Mouse (Mus musculus) olfactory bulb, adult 2 months (tissue): ENCODE results near the gene Kcnt1. TPM values are rescaled to one million over a fixed set of nuclear protein-coding genes. Genes with fewer than 3 reads are reported as not detected.
"Not testable (repeated sequence)": the region's sequence is repeated elsewhere in the genome, so short reads cannot be mapped to it uniquely, and the experiment has no call there.

Experiments
- H3K27ac ChIP-seq: fragments of 200-500 bp; 2 replicates; pipeline ENCODE4 v1.5.1; 2012; ENCODE audit warnings: low read depth, low read length; ENCODE audit not compliant: insufficient read depth
- H3K4me1 ChIP-seq: fragments of 200-500 bp; 2 replicates; pipeline ENCODE4 v1.6.1; 2012; ENCODE audit warnings: low read length; ENCODE audit not compliant: control insufficient read depth, insufficient read depth
- H3K4me3 ChIP-seq: fragments of 200-500 bp; 2 replicates; pipeline ENCODE4 v1.5.1; 2012; ENCODE audit warnings: mild to moderate bottlenecking, low read depth, low read length, moderate library complexity; ENCODE audit not compliant: insufficient read depth
- CTCF ChIP-seq: fragments of 200-500 bp; IDR thresholded peaks from 2 replicates; pipeline ENCODE4 v1.5.1; 2012; ENCODE audit warnings: low read depth, mild to moderate bottlenecking, low read length, moderate library complexity; ENCODE audit not compliant: insufficient read depth
- POLR2A ChIP-seq: fragments of 200-500 bp; IDR thresholded peaks from 2 replicates; pipeline ENCODE4 v1.6.1; 2012; ENCODE audit warnings: mild to moderate bottlenecking, low read depth, low read length, moderate library complexity; ENCODE audit not compliant: insufficient read depth
- WGBS: fragments of 180-500 bp; shearing (Covaris S2); methylation state at CpG from one replicate; pipeline ENCODE4 v1.1.7; 2018; 5-methylcytosine and 5-hydroxymethylcytosine counted together
- polyA plus RNA-seq: library from polyadenylated mRNA; stranded (reverse); fragments of >200 nt; gene quantifications from 2 replicates; pipeline ENCODE4 v1.2.4, GENCODE M21; 2012; ENCODE audit warnings: low replicate concordance; ENCODE audit not compliant: missing spikeins, insufficient read depth, insufficient read length

The Kcnt1 gene
- 206 and 256 TPM in 2 replicates for polyA plus RNA-seq

DNA sequence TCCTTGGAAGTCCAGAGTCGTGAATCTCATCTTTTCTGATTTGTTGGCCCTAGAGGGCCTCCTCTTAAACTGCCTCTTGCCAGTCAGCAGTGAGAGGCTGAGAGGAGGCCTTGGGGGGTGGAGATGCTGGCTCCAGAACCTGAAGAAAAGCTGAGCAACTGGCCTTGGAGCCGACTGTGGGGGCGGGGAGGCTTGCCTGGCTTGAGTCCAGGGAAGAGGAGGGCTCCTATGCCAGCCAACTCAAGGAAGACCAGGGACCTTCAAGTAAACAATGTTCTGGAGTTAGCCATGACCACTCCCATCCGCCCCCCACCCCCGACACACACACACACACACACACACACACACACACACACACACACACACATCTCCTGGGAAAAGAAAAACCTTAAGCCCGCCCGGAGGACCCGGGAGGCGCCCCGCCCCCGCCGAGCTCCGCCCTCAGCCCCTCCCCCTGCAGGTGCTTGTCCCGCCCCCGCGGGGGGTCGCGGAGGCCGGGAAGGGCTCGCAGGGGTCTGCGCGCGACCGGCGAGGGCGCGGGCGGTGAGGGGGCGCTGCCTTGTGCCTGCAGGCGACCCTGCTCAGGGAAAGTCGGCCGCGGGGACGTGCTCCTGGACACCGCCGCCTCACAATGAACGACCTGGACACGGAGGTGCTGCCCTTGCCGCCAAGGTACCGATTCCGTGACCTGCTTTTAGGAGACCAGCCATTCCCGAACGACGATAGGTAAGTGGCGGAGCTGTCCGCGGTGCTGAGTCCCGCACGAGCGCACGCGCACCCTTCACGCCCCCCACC is at the start of gene Kcnt1:
TSS of gene Kcnt1 (plus strand) at position 398 of the 795 bp plus-strand sequence.
- TF ChIP-seq CTCF = no peak

DNA sequence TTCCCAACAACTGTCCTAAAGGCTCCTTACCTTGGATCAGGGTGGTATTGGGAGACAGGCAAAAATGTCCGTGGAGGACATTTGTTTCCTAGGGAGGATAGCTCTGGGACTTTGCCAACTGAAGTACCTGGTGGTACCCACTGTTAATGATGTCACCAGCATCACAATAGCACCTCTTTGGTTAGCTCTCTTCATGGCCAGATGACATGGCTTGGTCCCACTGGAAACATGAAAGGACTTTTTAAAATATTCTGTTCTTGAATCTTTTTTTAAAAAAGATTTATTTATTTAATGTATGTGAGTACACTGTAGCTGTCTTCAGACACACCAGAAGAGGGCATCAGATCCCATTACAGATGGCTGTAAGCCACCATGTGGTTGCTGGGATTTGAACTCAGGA is 47.8 kb upstream of the Kcnt1 start, which contains the start of gene Glt6d1:
TSS of gene Glt6d1 (minus strand) at position 101 of the 400 bp plus-strand sequence.
- H3K4me1 ChIP-seq, H3K27ac ChIP-seq, H3K4me3 ChIP-seq: not testable (repeated sequence)
- WGBS = 76% methylated on average over 1 of the region's 1 CpGs

More for the DNA sequence above, at the start of gene Kcnt1:
- Histone ChIP-seq H3K27ac (peak within 1 kb of the TSS; percentile 49), H3K4me3 (peak within 1 kb of the TSS; percentile 74), H3K4me1 (peaks cover 48% of the 10 kb centered on the region)
- WGBS = 1% methylated on average over 44 of the region's 53 CpGs

DNA sequence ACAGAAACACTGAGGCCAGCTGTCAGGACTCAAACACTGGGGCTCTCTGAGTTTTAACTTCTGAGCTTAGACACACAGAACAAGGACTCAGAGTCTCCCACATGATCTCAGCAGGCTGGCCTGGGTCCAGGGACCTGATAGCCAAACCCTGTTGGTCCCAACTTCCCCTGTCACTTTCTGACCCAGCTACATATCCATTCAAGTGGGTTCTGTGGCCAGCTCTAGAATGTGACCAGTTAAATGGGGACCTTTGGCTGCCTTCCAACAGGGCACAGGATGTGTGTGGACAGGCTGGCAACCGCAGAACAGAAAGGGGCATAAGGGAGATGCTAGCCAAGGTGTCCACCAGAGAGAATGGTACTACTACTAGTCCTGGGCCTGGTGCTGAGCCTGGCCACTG is 40.7 kb upstream of the Kcnt1 start, which contains the start of gene Lcn9:
TSS of gene Lcn9 (plus strand) at position 348 of the 400 bp plus-strand sequence.
- Histone ChIP-seq H3K4me3 (no peak within 1 kb of the TSS), H3K4me1 (no peaks in the 10 kb centered on the region), H3K27ac (no peak within 1 kb of the TSS)
- TF ChIP-seq CTCF (no peak), POLR2A (no peak)
- WGBS = 38% methylated on average over 1 of the region's 1 CpGs

DNA sequence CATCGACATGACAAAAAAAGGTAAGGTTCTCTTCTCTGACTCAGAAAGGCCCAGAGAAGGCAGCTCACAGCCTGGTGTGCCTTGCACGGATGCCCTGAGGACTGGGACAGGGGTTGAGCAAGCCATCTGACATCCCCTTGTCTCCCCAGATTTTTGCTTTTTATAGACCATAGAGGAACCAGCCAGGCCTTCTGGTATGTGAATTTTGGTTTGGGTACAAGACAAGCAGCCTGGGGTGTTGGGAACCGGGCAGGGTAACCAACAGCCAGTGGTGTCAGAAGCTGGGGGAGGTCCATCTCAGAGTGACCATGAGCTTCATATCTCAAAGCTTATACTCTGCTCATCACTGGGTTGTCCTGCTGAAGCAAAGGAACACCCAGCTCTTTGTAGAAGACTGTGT is 38.8 kb upstream of the Kcnt1 start:
- no peak for TF ChIP-seq CTCF
- no peak for TF ChIP-seq POLR2A
- Histone ChIP-seq H3K27ac (no peak overlapping the region), H3K4me1 (no peaks in the 10 kb centered on the region), H3K4me3 (no peak overlapping the region)
- 92% methylated on average over 3 of the region's 3 CpGs for WGBS

DNA sequence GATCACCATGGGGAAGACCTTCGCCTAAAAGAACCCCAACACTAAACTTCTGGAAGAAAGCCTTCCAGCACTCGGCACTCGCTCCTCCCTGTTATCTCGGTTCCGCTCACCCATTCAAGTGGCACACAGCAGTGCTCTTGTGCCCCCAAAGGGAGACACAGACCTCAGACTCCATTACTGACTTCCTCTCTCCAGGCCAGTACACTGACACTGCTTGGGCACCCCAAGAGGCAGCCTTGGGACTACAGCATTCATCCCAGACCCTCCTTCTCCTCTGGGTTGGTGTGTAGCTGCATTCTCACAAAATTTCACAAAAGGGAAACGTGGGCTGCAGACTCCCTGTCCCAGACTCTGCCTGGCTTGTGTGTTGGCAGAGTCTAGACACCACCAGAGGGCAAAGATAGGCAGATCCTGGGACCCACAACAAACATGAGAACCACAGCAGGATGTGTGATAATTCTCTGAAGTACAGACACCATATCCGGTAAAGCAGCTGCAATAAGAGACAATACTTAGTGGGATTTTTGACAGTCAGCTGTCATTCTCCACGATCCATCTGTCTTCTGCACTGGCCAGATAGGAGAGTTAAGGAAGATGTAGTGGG is 35.1 kb upstream of the Kcnt1 start:
- Histone ChIP-seq H3K4me1 (no peaks in the 10 kb centered on the region), H3K4me3 (no peak overlapping the region), H3K27ac (no peak overlapping the region)
- no peak for TF ChIP-seq POLR2A
- no peak for TF ChIP-seq CTCF
- 71% methylated on average over 8 of the region's 8 CpGs for WGBS

DNA sequence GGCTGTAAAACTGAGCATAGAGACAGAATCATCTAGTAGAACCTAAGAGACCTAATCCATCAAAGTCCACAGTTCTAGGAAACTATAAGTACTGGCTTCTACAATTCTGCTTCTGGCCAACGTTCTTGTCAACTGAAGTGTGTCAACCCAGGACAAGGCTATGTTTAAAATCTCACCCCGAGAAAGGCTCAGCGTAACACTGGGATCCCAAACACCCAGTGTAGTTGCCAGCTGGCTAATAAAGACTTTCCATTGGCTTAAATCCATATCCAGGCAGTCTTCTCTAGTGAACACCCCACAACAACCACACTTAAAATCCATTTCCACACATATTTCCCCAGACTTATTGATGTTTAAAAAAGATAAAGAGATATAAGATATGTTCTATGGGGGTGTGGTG is 32.7 kb upstream of the Kcnt1 start:
- TF ChIP-seq POLR2A = no peak
- TF ChIP-seq CTCF = no peak
- 44% methylated on average over 3 of the region's 3 CpGs for WGBS
- H3K27ac ChIP-seq = no peak overlapping the region
- H3K4me3 ChIP-seq = no peak overlapping the region
- H3K4me1 ChIP-seq = no peaks in the 10 kb centered on the region

DNA sequence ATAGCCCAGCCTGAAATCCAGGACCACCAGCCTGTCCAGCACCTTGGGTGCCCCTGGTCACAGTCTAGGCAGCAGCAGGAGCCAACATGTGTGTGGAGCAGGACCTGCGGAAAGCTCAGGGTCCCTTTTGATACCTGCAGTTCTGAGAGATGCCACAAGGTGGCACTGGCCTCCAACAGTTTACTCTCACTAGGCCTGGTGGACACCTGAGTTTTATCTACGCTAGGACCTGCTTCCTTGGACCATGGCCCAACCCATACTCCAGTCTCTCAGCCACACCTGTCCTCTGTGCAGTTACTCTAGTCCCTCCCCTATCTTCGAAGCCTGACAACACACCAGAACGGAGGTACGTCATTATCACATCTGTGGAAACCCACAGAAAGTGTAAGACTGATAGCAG is 27.2 kb upstream of the Kcnt1 start:
- no peak overlapping the region for H3K27ac ChIP-seq
- H3K4me3 ChIP-seq = no peak overlapping the region
- WGBS = 45% methylated on average over 5 of the region's 5 CpGs
- H3K4me1 ChIP-seq = peaks cover 3% of the 10 kb centered on the region
- TF ChIP-seq CTCF = peak; percentile 66
- TF ChIP-seq POLR2A = no peak

DNA sequence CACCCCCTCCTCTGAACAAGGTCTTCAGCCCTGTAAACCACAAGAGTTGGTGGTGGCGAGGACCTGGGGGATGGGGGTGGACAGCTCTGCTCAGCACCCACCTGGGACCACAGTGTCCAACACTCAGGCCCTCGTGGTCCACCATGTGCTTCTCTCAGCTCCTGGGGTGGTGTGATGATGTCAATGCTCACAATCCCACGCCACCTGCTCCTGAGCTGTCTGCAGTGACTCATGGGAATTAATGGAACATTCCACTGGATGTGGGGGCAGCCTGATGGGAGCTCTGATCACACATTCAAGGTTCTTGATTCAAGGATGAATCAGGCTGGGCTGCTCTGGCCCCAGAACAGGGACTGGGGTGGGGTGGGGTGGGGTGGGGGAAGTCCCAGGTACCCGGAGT is 21.4 kb upstream of the Kcnt1 start:
- TF ChIP-seq CTCF (no peak), POLR2A (no peak)
- peaks cover 43% of the 10 kb centered on the region for H3K4me1 ChIP-seq
- H3K4me3 ChIP-seq = no peak overlapping the region
- 54% methylated on average over 4 of the region's 4 CpGs for WGBS
- H3K27ac ChIP-seq = peak overlapping the region; percentile 32; the same call in 1 of the 2 replicates

DNA sequence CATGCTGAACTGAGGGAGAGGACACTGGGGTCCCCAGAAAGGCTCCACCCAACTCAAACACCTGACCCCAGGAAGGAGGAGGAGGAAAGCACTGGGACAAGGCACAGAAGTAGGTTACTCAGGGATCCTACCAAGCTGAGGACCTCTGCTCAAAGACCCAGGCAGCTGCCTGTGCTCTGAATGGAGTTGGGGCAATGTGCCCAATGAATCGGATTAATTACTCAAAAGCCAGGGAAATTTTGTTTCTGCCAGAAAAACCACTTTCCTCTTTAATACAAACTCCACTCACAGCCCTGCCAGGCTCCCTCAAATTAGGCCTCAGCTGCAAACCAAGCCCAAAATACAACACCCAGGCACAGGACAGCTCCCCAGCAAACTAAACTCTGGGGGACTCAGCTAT is 20.8 kb upstream of the Kcnt1 start:
- Histone ChIP-seq H3K4me3 (no peak overlapping the region), H3K4me1 (peaks cover 43% of the 10 kb centered on the region), H3K27ac (peak overlapping the region; percentile 64)
- WGBS = 24% methylated on average over 1 of the region's 1 CpGs
- TF ChIP-seq CTCF (no peak), POLR2A (no peak)
